Mouse (Mus musculus): ENCODE results near the gene Olfr1241.

The Olfr1241 gene

DNA sequence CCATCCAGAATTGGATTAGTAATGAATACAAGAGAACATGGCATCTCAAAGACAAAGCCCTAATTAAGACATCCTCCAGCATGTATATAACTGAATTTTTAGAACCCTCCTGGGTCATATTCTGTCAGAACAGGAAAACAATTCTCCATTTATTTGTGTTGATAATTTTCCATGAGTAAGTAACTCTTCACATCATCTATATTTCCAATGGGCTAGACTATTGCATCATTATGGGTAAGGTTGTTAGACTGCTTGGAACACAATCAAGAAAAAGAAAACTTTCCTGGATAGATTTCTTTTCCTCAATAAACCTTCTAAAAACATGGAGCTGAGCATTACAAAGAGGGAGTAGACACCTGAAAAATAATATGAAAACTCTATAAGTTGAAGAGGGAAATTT is at the start of gene Olfr1241:
Gene Olfr1241 (minus strand): TSS at position 101 of the 400 bp plus-strand sequence.
- no peak for DNase-seq (ENCODE audit: low spot score in 2 of 2)

DNA sequence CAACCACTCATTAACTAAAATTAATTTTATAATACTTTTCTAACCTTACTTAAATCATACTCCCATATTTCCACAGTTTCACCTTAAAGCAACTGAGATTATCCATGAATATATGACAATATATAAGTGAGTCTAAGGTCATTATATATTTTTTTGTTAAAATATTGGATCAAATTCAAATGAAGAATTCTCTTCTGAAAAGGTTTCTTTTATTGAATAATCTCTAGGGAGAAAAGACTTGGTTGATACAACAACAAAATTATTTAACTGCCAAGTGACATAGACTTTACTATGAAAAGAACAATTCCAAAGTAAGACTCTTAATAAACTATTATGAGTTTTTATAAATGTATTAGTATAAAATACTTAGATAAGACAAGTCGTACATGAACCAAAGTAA is 44.5 kb upstream of the Olfr1241 start, which contains the start of gene Olfr1243:
Gene Olfr1243 (minus strand): TSS at position 101 of the 400 bp plus-strand sequence.
- DNase-seq (ENCODE audit: low spot score in 2 of 2): no peak

DNA sequence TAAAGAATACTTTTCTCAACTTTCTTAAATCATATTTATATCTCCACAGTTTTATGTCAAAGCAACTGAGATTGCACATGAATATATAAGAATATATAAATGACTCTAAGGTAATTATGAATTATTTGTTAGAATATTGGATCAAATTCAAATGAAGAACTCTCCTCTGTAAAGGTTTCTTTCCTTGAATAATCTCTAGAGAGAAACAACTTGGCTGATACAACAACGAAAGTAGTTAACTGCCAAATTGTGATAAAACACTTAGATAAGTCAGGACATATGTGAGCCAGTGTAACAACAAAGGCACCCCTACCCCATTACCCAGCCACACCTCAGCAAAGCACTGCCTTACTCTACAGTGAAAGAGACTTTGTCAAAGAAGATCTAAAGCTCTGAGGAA is 11.3 kb upstream of the Olfr1241 start, which contains the start of gene Olfr1242:
Gene Olfr1242 (minus strand): TSS at position 101 of the 400 bp plus-strand sequence.
- DNase-seq (ENCODE audit: low spot score in 2 of 2): no peak

DNA sequence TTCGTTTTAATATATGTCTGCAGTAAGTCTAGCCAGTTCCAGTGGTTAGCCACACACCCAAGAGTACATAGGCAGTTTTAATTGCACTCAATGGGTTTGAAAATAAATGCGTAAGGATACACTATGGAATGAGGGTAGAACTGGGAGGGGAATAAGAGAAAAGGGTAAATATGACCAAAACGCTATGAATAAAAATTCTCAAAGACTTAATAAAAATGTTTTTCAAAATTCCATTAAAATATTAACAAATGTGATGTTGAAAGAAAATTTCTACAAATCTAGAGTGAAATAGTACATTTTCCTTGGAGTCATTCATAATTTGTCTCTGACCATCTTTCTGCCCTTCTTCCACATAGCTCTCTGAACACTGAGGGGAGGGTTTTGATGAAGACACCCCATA is 44.0 kb downstream of the Olfr1241 start, which contains the start of gene Olfr1240:
Gene Olfr1240 (minus strand): TSS at position 101 of the 400 bp plus-strand sequence.
- DNase-seq (ENCODE audit: low spot score in 2 of 2): no peak

All from right cerebral cortex, adult 2 months (tissue).